Mouse (Mus musculus) heart, embryonic 10.5 days (tissue): Measurements from ENCODE around the gene Mfsd7a. TPM values are rescaled to one million over a fixed set of nuclear protein-coding genes. Genes with fewer than 3 reads are reported as not detected.
A peak's percentile ranks its signal among the peaks of the same experiment; 100 is the strongest.
"Not testable (repeated sequence)": the region's sequence is repeated elsewhere in the genome, so short reads cannot be mapped to it uniquely, and the experiment has no call there.

Source experiments
- DNase-seq: peaks from one replicate; pipeline ENCODE4 v3.0.0-alpha.2; 2017; ENCODE audit warnings: low spot score
- H3K27ac ChIP-seq: fragments of 300-500 bp; sonication (generic); 2 replicates; pipeline ENCODE4 v1.5.1; 2016; ENCODE audit warnings: mild to moderate bottlenecking
- H3K27me3 ChIP-seq: fragments of 300-500 bp; sonication (generic); 2 replicates; pipeline ENCODE4 v1.6.1; 2016; ENCODE audit warnings: mild to moderate bottlenecking; ENCODE audit not compliant: poor library complexity, insufficient read depth, severe bottlenecking
- H3K36me3 ChIP-seq: fragments of 300-500 bp; sonication (generic); 2 replicates; pipeline ENCODE4 v1.6.1; 2016; ENCODE audit warnings: mild to moderate bottlenecking, moderate library complexity
- H3K4me1 ChIP-seq: fragments of 300-500 bp; sonication (generic); 2 replicates; pipeline ENCODE4 v1.6.1; 2016; ENCODE audit warnings: mild to moderate bottlenecking
- H3K4me3 ChIP-seq: fragments of 300-500 bp; sonication (generic); 2 replicates; pipeline ENCODE4 v1.5.1; 2016; ENCODE audit warnings: mild to moderate bottlenecking, moderate library complexity
- H3K9me3 ChIP-seq: fragments of 300-500 bp; sonication (generic); 2 replicates; pipeline ENCODE4 v1.6.1; 2016; ENCODE audit warnings: mild to moderate bottlenecking, moderate library complexity
- WGBS: fragments of 180-500 bp; shearing (Covaris S2); methylation state at CpG from one replicate; pipeline ENCODE4 v1.1.7; 2016; 5-methylcytosine and 5-hydroxymethylcytosine counted together
- polyA plus RNA-seq: library from polyadenylated mRNA; unstranded; fragments of >200 nt; fragmentation: Nextera tagmentation; extraction: Ambion mirVana; gene quantifications from 2 replicates; pipeline ENCODE4 v1.2.1, GENCODE M21; 2016

Mfsd7a gene
- 0.09 and 0.34 TPM in 2 replicates for polyA plus RNA-seq

DNA sequence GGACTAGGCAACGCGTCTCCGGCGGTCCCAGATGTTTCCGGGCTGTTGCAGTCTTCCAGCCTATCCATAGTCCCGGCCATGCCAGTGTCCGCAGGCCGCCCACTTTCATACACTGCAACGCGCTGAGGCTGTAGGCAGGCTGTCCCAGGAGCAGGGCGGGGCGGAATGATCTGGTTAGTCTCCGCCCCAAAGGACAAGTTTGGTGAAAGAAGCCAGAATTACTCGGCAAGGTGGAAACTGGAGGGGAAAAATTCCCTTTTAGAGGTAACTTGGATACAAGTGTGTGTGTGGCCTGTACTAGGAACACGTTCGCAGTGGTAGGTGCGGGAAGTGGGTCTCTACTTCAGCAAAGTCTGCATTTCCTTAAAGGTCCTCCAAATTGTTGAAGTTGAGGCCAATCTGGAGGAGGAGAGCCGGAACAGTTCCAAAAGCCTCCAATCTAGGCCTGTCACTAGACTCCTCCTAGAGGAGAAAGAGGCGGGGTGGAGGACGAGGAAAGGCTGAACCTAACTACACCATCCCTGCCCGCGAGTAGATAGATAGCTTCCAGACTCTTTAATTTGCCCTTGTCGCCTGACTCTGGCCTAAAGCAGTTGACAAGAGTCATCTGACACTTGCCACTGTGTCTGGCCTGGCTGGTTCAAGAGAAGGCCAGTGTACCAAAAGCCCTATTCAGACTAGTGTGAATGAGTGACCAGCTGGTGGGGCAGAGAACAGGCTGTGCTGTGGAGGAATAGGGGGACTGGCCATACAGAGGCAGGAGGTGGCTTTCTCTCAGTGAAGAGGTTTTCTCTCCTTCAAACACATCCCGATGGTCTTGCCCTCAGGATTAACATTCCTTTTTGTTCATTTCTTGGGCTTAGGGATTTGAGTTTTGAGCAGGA is at the start of gene Mfsd7a:
TSS of gene Mfsd7a (minus strand) at position 107 of the 884 bp plus-strand sequence.
- peaks cover 37% of the 10 kb centered on the region for H3K27me3 ChIP-seq
- peak within 1 kb of the TSS; percentile 73 for H3K27ac ChIP-seq
- DNase-seq: peak; percentile 83
- no peaks in the 10 kb centered on the region for H3K36me3 ChIP-seq
- WGBS: 9% methylated on average over 24 of the region's 24 CpGs
- no peaks in the 10 kb centered on the region for H3K9me3 ChIP-seq
- H3K4me1 ChIP-seq: peaks cover 16% of the 10 kb centered on the region
- peak within 1 kb of the TSS; percentile 58 for H3K4me3 ChIP-seq

DNA sequence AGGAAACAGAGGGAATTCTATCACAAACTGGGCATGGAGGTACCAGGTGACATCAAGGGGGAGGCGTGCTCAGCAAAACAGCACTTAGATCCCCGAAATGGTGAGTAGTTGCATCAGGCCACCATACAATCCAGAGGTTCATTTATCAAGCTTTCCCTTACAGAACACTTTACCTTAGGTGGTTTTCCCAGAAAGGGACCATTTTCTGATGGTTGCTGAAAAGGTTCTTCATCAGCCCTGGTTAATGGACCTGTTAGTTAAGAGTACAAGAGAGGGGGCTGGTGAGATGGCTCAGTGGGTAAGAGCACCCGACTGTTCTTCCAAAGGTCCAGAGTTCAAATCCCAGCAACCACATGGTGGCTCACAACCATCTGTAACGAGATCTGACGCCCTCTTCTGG is 37.5 kb upstream of the Mfsd7a start:
- H3K4me3 ChIP-seq, H3K27me3 ChIP-seq, H3K27ac ChIP-seq, H3K4me1 ChIP-seq, DNase-seq, H3K9me3 ChIP-seq: not testable (repeated sequence)
- WGBS: 92% methylated on average over 5 of the region's 5 CpGs
- peaks cover 67% of the 10 kb centered on the region for H3K36me3 ChIP-seq

- H3K9me3 ChIP-seq: no peaks in the 10 kb centered on the region
These were observed 36.5 kb upstream of the Mfsd7a start for GRCm38 (mm10) chr5:108485239-108485638.

GRCm38 (mm10) chr5:108483006-108483405 is 34.3 kb upstream of the Mfsd7a start:
- H3K27ac ChIP-seq: no peak overlapping the region
- WGBS: 96% methylated on average over 6 of the region's 6 CpGs
- no peak for DNase-seq
- H3K27me3 ChIP-seq: no peaks in the 10 kb centered on the region
- peaks cover 50% of the 10 kb centered on the region for H3K36me3 ChIP-seq
- H3K4me1 ChIP-seq: no peaks in the 10 kb centered on the region
- no peaks in the 10 kb centered on the region for H3K9me3 ChIP-seq
- H3K4me3 ChIP-seq: no peak overlapping the region

More at GRCm38 (mm10) chr5:108485239-108485638, 36.5 kb upstream of the Mfsd7a start:
- peaks cover 58% of the 10 kb centered on the region for H3K36me3 ChIP-seq
- H3K4me3 ChIP-seq: no peak overlapping the region
- no peak overlapping the region for H3K27ac ChIP-seq
- H3K27me3 ChIP-seq: no peaks in the 10 kb centered on the region
- 92% methylated on average over 2 of the region's 2 CpGs for WGBS
- DNase-seq: no peak
- H3K4me1 ChIP-seq: no peaks in the 10 kb centered on the region

GRCm38 (mm10) chr5:108475977-108476376 is 27.3 kb upstream of the Mfsd7a start:
- no peaks in the 10 kb centered on the region for H3K27me3 ChIP-seq
- no peaks in the 10 kb centered on the region for H3K9me3 ChIP-seq
- H3K27ac ChIP-seq: no peak overlapping the region
- DNase-seq: peak; percentile 10
- peaks cover 81% of the 10 kb centered on the region for H3K36me3 ChIP-seq
- H3K4me3 ChIP-seq: no peak overlapping the region
- 89% methylated on average over 3 of the region's 3 CpGs for WGBS
- H3K4me1 ChIP-seq: no peaks in the 10 kb centered on the region

- 94% methylated on average over 4 of the region's 4 CpGs for WGBS
- H3K4me1 ChIP-seq: no peaks in the 10 kb centered on the region
- no peak overlapping the region for H3K27ac ChIP-seq
- H3K4me3 ChIP-seq: no peak overlapping the region
- no peaks in the 10 kb centered on the region for H3K9me3 ChIP-seq
- peaks cover 75% of the 10 kb centered on the region for H3K36me3 ChIP-seq
- H3K27me3 ChIP-seq: no peaks in the 10 kb centered on the region
- DNase-seq: no peak
These were observed 25.0 kb upstream of the Mfsd7a start for GRCm38 (mm10) chr5:108473737-108474136.

GRCm38 (mm10) chr5:108469617-108470016 is 20.9 kb upstream of the Mfsd7a start:
- WGBS: 85% methylated on average over 7 of the region's 7 CpGs
- H3K4me1 ChIP-seq: peaks cover 14% of the 10 kb centered on the region
- H3K27me3 ChIP-seq: no peaks in the 10 kb centered on the region
- DNase-seq: no peak
- no peak overlapping the region for H3K27ac ChIP-seq
- peaks cover 39% of the 10 kb centered on the region for H3K36me3 ChIP-seq
- H3K4me3 ChIP-seq: no peak overlapping the region
- H3K9me3 ChIP-seq: no peaks in the 10 kb centered on the region

DNA sequence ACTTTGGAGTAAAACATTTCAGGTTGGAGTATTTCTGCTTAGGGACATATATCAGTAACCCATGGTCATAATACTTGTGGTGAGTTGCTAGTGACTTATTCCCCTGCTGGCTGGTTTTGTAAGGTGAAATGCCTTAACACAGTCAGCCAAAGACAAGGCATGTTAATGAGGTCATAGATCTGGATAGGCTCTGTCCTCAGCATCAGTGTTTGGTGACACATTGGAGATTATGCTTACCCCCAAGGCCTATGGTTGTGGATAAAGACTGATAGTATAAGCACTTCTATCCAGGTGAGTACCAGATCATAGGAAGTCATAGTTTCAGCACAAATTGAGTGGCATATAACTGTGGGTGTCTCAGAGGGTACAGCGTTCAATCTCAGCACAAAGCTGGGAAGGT is 18.0 kb upstream of the Mfsd7a start:
- Histone ChIP-seq H3K9me3 (no peaks in the 10 kb centered on the region), H3K4me1 (peaks cover 42% of the 10 kb centered on the region), H3K4me3 (no peak overlapping the region), H3K27me3 (no peaks in the 10 kb centered on the region), H3K27ac (no peak overlapping the region), H3K36me3 (peaks cover 10% of the 10 kb centered on the region; the same call in 1 of the 2 replicates)
- DNase-seq: no peak
- WGBS: 92% methylated on average over 1 of the region's 1 CpGs

DNA sequence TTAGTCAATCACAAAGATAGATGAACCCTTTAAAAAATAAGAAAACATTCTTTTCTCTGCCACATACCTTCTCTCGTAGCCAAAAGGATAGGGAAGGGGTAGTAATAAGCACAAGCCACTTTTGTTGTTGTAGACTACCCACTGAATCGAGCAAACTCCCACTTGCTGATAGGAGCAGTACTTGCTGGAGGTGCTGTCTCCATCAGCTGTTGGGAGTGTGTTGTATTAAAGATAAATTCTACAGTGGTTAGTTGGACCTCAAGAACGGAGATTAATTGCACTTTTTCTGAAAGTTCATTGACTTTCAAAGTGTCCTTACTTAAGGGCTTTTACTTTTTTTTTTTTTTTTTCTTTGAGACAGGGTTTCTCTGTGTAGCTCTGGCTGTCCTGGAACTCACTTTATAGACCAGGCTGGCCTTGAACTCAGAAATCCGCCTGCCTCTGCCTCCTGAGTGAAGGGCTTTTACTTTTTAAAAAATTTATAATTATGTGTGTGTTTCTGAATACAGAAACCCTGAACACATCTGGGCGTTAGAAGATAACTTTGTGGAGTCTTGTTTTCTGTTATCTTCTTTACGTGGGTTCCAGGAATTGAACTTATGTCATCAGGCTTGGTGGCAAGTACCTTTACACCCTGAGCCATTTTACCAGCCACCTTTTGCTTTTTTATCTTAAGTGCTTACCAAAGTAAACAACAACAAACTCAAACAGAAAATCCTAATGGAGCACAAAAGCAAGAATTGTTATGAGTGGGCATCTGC is 16.6 kb upstream of the Mfsd7a start:
- Histone ChIP-seq H3K27ac (no peak overlapping the region), H3K27me3 (no peaks in the 10 kb centered on the region), H3K4me3 (no peak overlapping the region), H3K36me3 (peaks cover 5% of the 10 kb centered on the region; the same call in 1 of the 2 replicates), H3K4me1 (peaks cover 42% of the 10 kb centered on the region), H3K9me3 (no peaks in the 10 kb centered on the region)
- no peak for DNase-seq
- WGBS: 67% methylated on average over 6 of the region's 6 CpGs

GRCm38 (mm10) chr5:108462446-108462845 is 13.8 kb upstream of the Mfsd7a start:
- Histone ChIP-seq H3K4me1 (peaks cover 42% of the 10 kb centered on the region), H3K4me3 (peak overlapping the region; percentile 84), H3K36me3 (no peaks in the 10 kb centered on the region), H3K27me3 (peaks cover 19% of the 10 kb centered on the region; the same call in 1 of the 2 replicates), H3K9me3 (no peaks in the 10 kb centered on the region), H3K27ac (peak overlapping the region; percentile 97)
- 50% methylated on average over 4 of the region's 4 CpGs for WGBS
- DNase-seq: peak; percentile 71

DNA sequence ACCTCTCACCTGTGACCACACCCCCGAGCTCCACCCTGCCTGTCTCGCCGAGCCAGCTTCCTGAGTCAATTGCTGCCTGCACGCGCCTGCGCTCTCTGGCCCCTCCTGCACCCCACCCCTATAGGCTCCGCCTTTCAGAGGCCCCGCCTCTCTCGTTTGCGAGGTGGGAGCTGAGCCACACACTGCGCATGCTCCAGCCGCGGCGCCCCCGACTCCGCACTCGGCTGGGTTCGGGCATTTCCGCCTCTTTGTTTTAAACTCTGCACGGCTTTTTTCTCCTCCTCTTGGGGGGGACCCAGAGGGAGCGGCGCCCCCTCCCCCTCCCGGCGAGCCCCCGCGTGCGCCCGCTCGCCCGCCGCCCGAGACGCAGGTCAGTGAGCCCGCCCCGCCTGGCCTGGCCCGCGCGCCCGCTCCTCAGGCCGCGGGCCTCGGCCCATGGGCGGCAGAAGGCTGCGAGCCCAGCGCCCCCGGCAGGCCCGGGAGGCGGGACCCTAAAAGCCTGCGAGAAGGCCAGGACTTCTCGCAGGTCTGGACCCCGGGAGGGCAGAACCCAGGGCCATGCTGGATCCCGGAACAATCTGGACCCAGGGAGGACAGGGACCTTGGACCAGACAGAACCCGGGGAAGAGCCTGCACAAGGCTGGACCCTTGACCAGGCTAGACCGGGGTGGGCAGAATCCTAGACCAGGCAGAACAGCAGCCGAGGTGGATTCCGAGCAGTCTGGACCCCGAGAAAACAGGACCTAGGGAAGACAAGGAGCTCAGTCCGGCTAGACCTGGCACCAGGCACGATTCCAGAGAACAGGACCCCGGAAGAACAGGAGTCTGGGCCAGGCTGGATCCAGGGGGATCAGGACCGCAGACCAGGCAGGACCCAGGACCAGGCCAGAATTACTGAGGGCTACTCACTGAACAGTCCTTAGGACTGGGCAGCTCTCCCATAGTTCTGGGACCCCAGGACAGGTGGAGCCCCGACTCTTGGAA is 12.7 kb upstream of the Mfsd7a start, which contains the start of gene Pcgf3:
TSS of gene Pcgf3 (plus strand) at position 151 of the 984 bp plus-strand sequence.
- under 1% methylated on average over 62 of the region's 62 CpGs for WGBS
- peaks cover 35% of the 10 kb centered on the region for H3K4me1 ChIP-seq
- peaks cover 19% of the 10 kb centered on the region; the same call in 1 of the 2 replicates for H3K27me3 ChIP-seq
- peak within 1 kb of the TSS; percentile 97 for H3K27ac ChIP-seq
- peak within 1 kb of the TSS; percentile 84 for H3K4me3 ChIP-seq
- peak; percentile 99 for DNase-seq
- no peaks in the 10 kb centered on the region for H3K9me3 ChIP-seq
- no peaks in the 10 kb centered on the region for H3K36me3 ChIP-seq

DNA sequence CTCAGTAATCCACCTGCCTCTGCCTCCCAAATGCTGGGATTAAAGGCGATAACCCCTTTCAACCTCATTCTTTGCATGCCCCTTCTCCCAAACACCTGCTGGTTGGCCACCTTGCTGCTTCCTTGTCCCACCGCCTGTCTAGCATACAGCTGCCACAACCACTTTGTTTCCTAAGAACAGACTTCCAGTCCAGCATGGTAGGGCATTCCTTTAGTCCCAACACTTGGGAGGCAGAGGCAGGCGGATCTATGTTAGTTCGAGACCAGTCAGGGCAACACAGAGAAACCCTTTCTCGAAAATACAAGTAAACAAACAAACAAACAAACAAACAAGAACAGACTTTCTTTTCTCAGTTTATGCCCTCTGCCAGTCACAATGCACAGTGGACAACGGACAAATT is 11.8 kb upstream of the Mfsd7a start:
- Histone ChIP-seq H3K4me3 (peak overlapping the region; percentile 84), H3K9me3 (no peaks in the 10 kb centered on the region), H3K36me3 (no peaks in the 10 kb centered on the region), H3K27me3 (peaks cover 19% of the 10 kb centered on the region; the same call in 1 of the 2 replicates), H3K4me1 (peaks cover 27% of the 10 kb centered on the region), H3K27ac (peak overlapping the region; percentile 97)
- peak; percentile 60 for DNase-seq
- 37% methylated on average over 6 of the region's 6 CpGs for WGBS
